Mouse (Mus musculus): ENCODE measurements around the gene Bcl2l13. TPM values are rescaled to one million over a fixed set of nuclear protein-coding genes. Genes with fewer than 3 reads are reported as not detected.

The Bcl2l13 gene
- total and polyA plus RNA-seq, 3 experiments = 24.6 to 46.6 (median 25.5) TPM

- no peak for DNase-seq (ENCODE audit: extremely low read depth)
- H3K4me3 ChIP-seq (replicated peaks in 1 of 3; ENCODE audit: low read depth in 2 of 3, low read length in 2 of 3, poor library complexity in 1 of 3) = no peak overlapping the region
- no peaks in the 10 kb centered on the region for H3K79me2 ChIP-seq (replicated peaks; ENCODE audit: control insufficient read depth, extremely low read depth, insufficient read depth, poor library complexity, severe bottlenecking)
- H3K27ac ChIP-seq (ENCODE audit: insufficient read depth, low read depth) = no peak overlapping the region
- no peak overlapping the region for H3K4me2 ChIP-seq (ENCODE audit: insufficient read depth, low read depth, poor library complexity, severe bottlenecking)
- dilution Hi-C loops (cut with MboI; ENCODE audit: extremely low pct_ligation_motif_present, extremely low pct_unique_long_range_greater_than_20kb, low sequenced_read_pairs) (no loop called here), in situ Hi-C loops (cut with MboI; ENCODE audit: low pct_ligation_motif_present, low pct_unique_long_range_greater_than_20kb, low sequenced_read_pairs) (no loop called here)
- H3K27me3 ChIP-seq (replicated peaks) = no peaks in the 10 kb centered on the region
- H3K9me3 ChIP-seq (replicated peaks; ENCODE audit: low read length) = no peaks in the 10 kb centered on the region
- 0 out of 4 replicates have a peak, but pooled peaks cover 0 to 3% of the 10 kb centered on the region in 2 experiments for H3K4me1 ChIP-seq (ENCODE audit: control insufficient read depth in 1 of 2, insufficient read depth in 2 of 2)
- no peaks in the 10 kb centered on the region for H3K36me3 ChIP-seq (replicated peaks in 1 of 2; ENCODE audit: control insufficient read depth in 1 of 2, insufficient read depth in 1 of 2, low read length in 1 of 2)
- no peak overlapping the region for H3K9ac ChIP-seq (ENCODE audit: insufficient read depth, low read depth)
- no peak for TF ChIP-seq MYC (IDR thresholded peaks at IDR 0.05; ENCODE audit: low read depth, low read length)
- no peak for TF ChIP-seq MAZ (IDR thresholded peaks at IDR 0.05; ENCODE audit: low read depth, low read length)
- no peak for TF ChIP-seq ZKSCAN1 (IDR thresholded peaks at IDR 0.05; ENCODE audit: borderline replicate concordance, low read depth, low read length)
- no peak for TF ChIP-seq ZMIZ1 (IDR thresholded peaks at IDR 0.05; ENCODE audit: low read depth, low read length)
- TF ChIP-seq JUND (conservative IDR thresholded peaks at IDR 0.05; ENCODE audit: low read depth, low read length) = no peak
- no peak for TF ChIP-seq MXI1 (IDR thresholded peaks at IDR 0.05; ENCODE audit: low read depth, low read length)
- TF ChIP-seq RCOR1 (conservative IDR thresholded peaks at IDR 0.05; ENCODE audit: low read depth, low read length) = no peak
- no peak for TF ChIP-seq POLR2AphosphoS2 (IDR thresholded peaks at IDR 0.05; ENCODE audit: low read depth, low read length)
- no peak for TF ChIP-seq NRF1 (IDR thresholded peaks at IDR 0.05; ENCODE audit: low read depth, low read length)
- TF ChIP-seq E2F4 (IDR thresholded peaks at IDR 0.05; ENCODE audit: insufficient replicate concordance, low read depth, low read length) = no peak
- TF ChIP-seq CHD1 (IDR thresholded peaks at IDR 0.05; ENCODE audit: low read depth, low read length) = no peak
- no peak for TF ChIP-seq KAT2A (IDR thresholded peaks at IDR 0.05; ENCODE audit: insufficient replicate concordance, low read length)
- no peak for TF ChIP-seq ZNF384 (IDR thresholded peaks at IDR 0.05; ENCODE audit: low read depth, low read length)
- TF ChIP-seq MEF2A (IDR thresholded peaks at IDR 0.05; ENCODE audit: borderline replicate concordance, low read depth, low read length) = no peak
- no peak for TF ChIP-seq ELF1 (IDR thresholded peaks at IDR 0.05; ENCODE audit: low read depth, low read length)
Measured at GRCm38 (mm10) chr6:120830866-120831608, 5.0 kb upstream of the Bcl2l13 start.

GRCm38 (mm10) chr6:120832097-120832496, 3.9 kb upstream of the Bcl2l13 start:
- Histone ChIP-seq H3K27me3 (replicated peaks) (no peaks in the 10 kb centered on the region), H3K4me1 (ENCODE audit: control insufficient read depth in 1 of 2, insufficient read depth in 2 of 2) (peaks cover 2 to 3% of the 10 kb centered on the region in 2 experiments; a peak in 1 of 4 replicates)
- no peak for DNase-seq (ENCODE audit: extremely low read depth)

More at GRCm38 (mm10) chr6:120832097-120832496, 3.9 kb upstream of the Bcl2l13 start:
- Histone ChIP-seq H3K36me3 (replicated peaks in 1 of 2; ENCODE audit: control insufficient read depth in 1 of 2, insufficient read depth in 1 of 2, low read length in 1 of 2) (no peaks in the 10 kb centered on the region), H3K9me3 (replicated peaks; ENCODE audit: low read length) (no peaks in the 10 kb centered on the region), H3K79me2 (replicated peaks; ENCODE audit: control insufficient read depth, extremely low read depth, insufficient read depth, poor library complexity, severe bottlenecking) (peaks cover 7% of the 10 kb centered on the region), H3K9ac (ENCODE audit: insufficient read depth, low read depth) (no peak overlapping the region), H3K27ac (ENCODE audit: insufficient read depth, low read depth) (no peak overlapping the region), H3K4me3 (replicated peaks in 1 of 3; ENCODE audit: low read depth in 2 of 3, low read length in 2 of 3, poor library complexity in 1 of 3) (no peak overlapping the region), H3K4me2 (ENCODE audit: insufficient read depth, low read depth, poor library complexity, severe bottlenecking) (no peak overlapping the region)
- no peak for TF ChIP-seq PAX5 (IDR thresholded peaks at IDR 0.05; ENCODE audit: low read length)
- TF ChIP-seq MYC (IDR thresholded peaks at IDR 0.05; ENCODE audit: low read depth, low read length) = no peak
- no peak for TF ChIP-seq POLR2A (IDR thresholded peaks at IDR 0.05; ENCODE audit: low read depth, low read length)
- no peak for TF ChIP-seq ZC3H11A (IDR thresholded peaks at IDR 0.05; ENCODE audit: low read depth, low read length)
- TF ChIP-seq NRF1 (IDR thresholded peaks at IDR 0.05; ENCODE audit: low read depth, low read length) = no peak
- no peak for TF ChIP-seq JUN (IDR thresholded peaks at IDR 0.05; ENCODE audit: insufficient read depth, low read depth, low read length)
- TF ChIP-seq IRF4 (IDR thresholded peaks at IDR 0.05; ENCODE audit: low read depth, low read length) = no peak
- no peak for TF ChIP-seq MEF2A (IDR thresholded peaks at IDR 0.05; ENCODE audit: borderline replicate concordance, low read depth, low read length)
- TF ChIP-seq ETS1 (conservative IDR thresholded peaks at IDR 0.05; ENCODE audit: low read depth, low read length) = no peak
- TF ChIP-seq CHD1 (IDR thresholded peaks at IDR 0.05; ENCODE audit: low read depth, low read length) = no peak
- TF ChIP-seq CTCF (conservative IDR thresholded peaks at IDR 0.05 in 1 of 2, IDR thresholded peaks at IDR 0.05 in 1 of 2; ENCODE audit: low read depth in 2 of 2, low read length in 2 of 2) = no peak
- no peak for TF ChIP-seq RAD21 (IDR thresholded peaks at IDR 0.05; ENCODE audit: low read depth, low read length)
- TF ChIP-seq KAT2A (IDR thresholded peaks at IDR 0.05; ENCODE audit: insufficient replicate concordance, low read length) = no peak
- no peak for TF ChIP-seq TCF12 (IDR thresholded peaks at IDR 0.05; ENCODE audit: low read depth, low read length)
- TF ChIP-seq HCFC1 (IDR thresholded peaks at IDR 0.05; ENCODE audit: low read depth, low read length) = no peak
- TF ChIP-seq USF2 (conservative IDR thresholded peaks at IDR 0.05; ENCODE audit: low read depth, low read length) = no peak
- no peak for TF ChIP-seq GABPA (IDR thresholded peaks at IDR 0.05; ENCODE audit: insufficient replicate concordance, low read depth, low read length)
- TF ChIP-seq BHLHE40 (IDR thresholded peaks at IDR 0.05; ENCODE audit: low read depth, low read length) = no peak
- no peak for TF ChIP-seq ZKSCAN1 (IDR thresholded peaks at IDR 0.05; ENCODE audit: borderline replicate concordance, low read depth, low read length)
- no peak for TF ChIP-seq CHD2 (IDR thresholded peaks at IDR 0.05; ENCODE audit: low read length)
- in situ Hi-C loops (cut with MboI; ENCODE audit: low pct_ligation_motif_present, low pct_unique_long_range_greater_than_20kb, low sequenced_read_pairs) = no loop called here
- dilution Hi-C loops (cut with MboI; ENCODE audit: extremely low pct_ligation_motif_present, extremely low pct_unique_long_range_greater_than_20kb, low sequenced_read_pairs) = no loop called here
